Mouse (Mus musculus): ENCODE measurements around the gene Abhd6.

Gene Abhd6

GRCm38 (mm10) chr14:8002432-8003092 lies at the start of gene Abhd6:
Abhd6 (plus strand) TSS chr14:8002902.
- DNase-seq (ENCODE audit: inconsistent age in 2 of 2, low spot score in 1 of 2) = peak; percentile 92 to 96

DNA sequence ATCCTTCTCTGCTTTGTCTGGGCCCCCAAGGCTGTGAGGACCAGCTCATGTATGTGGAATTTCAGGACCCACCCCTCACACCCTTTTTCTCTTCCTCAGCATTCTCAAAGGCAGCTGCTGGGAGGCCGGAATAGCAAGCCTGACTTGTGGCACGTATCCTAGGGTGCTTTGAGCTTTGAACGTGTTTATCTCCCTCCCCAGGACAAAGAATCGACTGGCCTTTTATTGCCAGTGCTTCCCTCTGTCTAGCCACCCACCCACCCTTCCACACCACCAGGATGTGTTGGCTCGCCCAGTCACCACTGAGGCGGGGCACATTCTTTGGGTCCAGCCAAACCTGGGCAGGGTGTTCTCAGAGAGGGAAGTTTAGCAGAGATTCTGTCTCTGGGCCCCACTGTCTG lies 48.6 kb upstream of the Abhd6 start:
- DNase-seq (ENCODE audit: inconsistent age in 2 of 2, low spot score in 1 of 2) = no peak

DNA sequence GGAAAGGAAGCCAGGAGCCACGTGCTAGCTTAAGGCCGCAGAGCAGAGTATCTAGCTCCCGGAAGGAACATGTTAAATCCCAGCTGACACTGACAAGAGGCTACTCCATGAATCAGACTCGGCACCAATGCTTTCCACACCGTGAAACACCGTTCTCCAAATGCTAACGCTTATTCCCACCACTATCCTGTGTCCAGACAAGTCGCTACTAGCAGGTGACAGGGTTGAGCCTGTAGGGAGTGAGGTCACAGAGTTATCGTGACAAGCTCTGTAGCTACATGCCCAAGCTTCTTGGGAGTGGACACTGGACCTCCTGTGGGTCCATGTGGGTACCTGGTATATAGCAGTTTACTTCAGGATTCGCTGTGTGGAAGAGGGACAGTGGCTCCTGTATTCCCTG lies 46.3 kb upstream of the Abhd6 start:
- no peak for DNase-seq (ENCODE audit: inconsistent age in 2 of 2, low spot score in 1 of 2)

GRCm38 (mm10) chr14:7957049-7957448 lies 45.7 kb upstream of the Abhd6 start, which contains the start of gene Gm45521:
Gm45521 (plus strand) TSS chr14:7957288.
- no peak for DNase-seq (ENCODE audit: inconsistent age in 2 of 2, low spot score in 1 of 2)

DNA sequence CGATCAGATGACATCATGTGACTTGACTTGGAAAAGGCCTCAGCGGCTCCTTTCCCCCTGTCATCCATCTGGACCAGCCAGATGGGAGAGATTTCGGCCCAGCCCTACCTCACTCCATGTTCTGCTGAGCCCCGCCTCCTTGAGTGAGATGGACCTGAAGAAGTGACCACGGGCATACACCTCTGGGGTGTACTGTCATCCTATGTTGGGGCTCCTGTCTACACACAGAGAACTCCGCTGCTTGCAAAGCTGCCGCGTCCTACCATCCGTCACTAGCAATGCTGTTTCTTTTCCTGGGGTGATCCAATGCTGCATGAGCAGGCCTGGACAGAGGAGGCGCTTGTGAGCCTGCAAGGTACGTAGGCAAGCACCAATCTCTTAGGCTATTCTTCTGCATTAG lies 42.1 kb upstream of the Abhd6 start:
- DNase-seq (ENCODE audit: inconsistent age in 2 of 2, low spot score in 1 of 2) = no peak

DNA sequence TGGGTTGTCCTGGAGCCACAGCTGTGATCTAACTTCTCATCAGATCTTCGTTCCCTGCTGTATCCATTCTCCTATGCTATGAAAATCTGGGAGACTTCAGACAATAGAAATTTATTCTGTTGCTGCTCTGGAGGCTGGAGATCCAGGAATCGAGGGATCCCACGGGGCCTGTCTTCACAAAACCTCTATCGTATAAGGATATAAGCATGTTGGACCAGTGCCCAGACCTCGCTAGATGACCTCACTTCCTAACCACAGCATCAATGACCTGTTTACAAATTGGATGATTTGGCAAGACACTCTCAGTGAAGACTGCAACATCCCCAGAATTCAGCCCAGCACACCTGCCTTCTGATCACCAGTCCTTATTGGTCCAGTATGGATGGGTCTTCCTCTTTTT lies 41.0 kb upstream of the Abhd6 start:
- DNase-seq (ENCODE audit: inconsistent age in 2 of 2, low spot score in 1 of 2) = peak in 1 of 2 experiments; percentile 62

DNA sequence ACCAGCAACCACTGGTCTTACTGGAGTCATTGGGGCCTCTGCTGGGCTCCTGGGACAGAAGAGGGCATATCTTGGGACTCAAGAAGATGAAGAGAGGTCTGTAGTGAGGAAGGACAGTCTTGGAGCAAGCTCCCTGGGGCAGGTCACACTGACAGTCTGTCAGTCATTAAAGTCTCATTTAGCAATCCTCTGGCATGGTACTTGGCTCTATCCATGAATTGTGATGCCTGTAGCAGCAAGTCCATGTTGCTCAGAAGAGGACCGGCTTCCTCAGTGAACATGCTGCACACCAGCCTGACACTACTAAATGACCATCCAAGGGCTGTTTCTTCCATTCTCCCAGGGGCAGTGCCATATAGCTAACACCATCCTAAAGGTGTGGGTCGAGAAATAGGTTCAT lies 40.1 kb upstream of the Abhd6 start:
- DNase-seq (ENCODE audit: inconsistent age in 2 of 2, low spot score in 1 of 2) = no peak

- DNase-seq (ENCODE audit: inconsistent age in 2 of 2, low spot score in 1 of 2) = no peak
These were observed 39.5 kb upstream of the Abhd6 start for GRCm38 (mm10) chr14:7963160-7963559.

- peak; percentile 51 to 92 for DNase-seq (ENCODE audit: inconsistent age in 2 of 2, low spot score in 1 of 2)
These were observed 38.3 kb upstream of the Abhd6 start for GRCm38 (mm10) chr14:7964219-7964889.

DNA sequence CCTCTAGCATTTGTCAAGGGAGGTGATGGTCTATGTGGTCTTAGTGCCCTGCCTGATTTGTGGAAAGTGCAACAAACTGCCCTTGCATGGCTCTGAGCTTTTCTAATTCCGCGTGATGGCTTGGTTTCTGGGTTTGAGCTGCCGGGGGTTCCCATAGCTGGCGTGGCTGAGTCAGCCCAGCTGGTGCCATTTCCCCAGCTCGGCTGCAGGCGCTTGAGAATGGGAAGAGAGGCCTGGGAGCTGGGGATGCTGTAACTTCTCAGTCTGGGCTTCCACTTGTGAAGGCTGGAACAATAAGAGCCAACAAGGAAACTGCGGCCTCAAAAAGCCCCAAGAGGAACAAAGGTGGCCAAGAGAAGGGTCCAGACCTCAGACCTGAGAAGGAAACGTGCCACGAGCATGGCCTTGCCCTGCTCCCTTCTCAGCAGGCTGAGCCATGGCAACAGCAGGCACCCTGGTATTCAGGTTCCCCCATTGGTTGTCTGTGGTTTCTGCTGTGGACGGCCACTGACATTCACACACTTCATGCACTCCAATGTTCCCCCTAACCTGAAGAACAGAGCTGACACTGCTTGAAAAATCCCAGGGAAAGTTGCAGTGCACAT lies 30.7 kb upstream of the Abhd6 start:
- no peak for DNase-seq (ENCODE audit: inconsistent age in 2 of 2, low spot score in 1 of 2)

GRCm38 (mm10) chr14:7974643-7975042 lies 28.1 kb upstream of the Abhd6 start:
- DNase-seq (ENCODE audit: inconsistent age in 2 of 2, low spot score in 1 of 2) = no peak

DNA sequence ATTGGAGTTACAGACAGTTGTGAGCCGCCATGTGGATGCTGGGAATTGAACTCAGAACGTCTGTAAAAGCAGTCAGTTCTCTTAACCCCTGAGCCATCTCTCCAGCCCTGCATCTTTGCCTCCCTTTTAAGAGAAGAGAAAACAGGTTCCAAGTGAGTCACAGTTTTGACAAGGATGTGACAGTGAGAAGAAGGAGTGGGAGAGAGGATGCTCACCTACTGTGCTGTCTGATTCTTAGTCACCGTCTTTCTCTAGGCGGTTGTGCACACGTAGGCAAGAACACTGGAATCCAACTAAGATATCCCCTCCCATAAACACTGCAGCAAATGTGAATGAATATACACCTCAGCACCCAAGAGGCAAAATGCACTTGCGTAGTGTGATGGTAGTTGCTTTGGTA lies 27.5 kb upstream of the Abhd6 start:
- no peak for DNase-seq (ENCODE audit: inconsistent age in 2 of 2, low spot score in 1 of 2)

GRCm38 (mm10) chr14:7977471-7977870 lies 25.2 kb upstream of the Abhd6 start:
- no peak for DNase-seq (ENCODE audit: inconsistent age in 2 of 2, low spot score in 1 of 2)

- no peak for DNase-seq (ENCODE audit: inconsistent age in 2 of 2, low spot score in 1 of 2)
These were observed 24.5 kb upstream of the Abhd6 start for GRCm38 (mm10) chr14:7978183-7978582.

- DNase-seq (ENCODE audit: inconsistent age in 2 of 2, low spot score in 1 of 2) = no peak
These were observed 21.5 kb upstream of the Abhd6 start for GRCm38 (mm10) chr14:7981226-7981625.

GRCm38 (mm10) chr14:7986913-7987312 lies 15.8 kb upstream of the Abhd6 start:
- no peak for DNase-seq (ENCODE audit: inconsistent age in 2 of 2, low spot score in 1 of 2)

GRCm38 (mm10) chr14:7989371-7989770 lies 13.3 kb upstream of the Abhd6 start:
- no peak for DNase-seq (ENCODE audit: inconsistent age in 2 of 2, low spot score in 1 of 2)

- DNase-seq (ENCODE audit: inconsistent age in 2 of 2, low spot score in 1 of 2) = no peak
These were observed 12.7 kb upstream of the Abhd6 start for GRCm38 (mm10) chr14:7989961-7990360.

DNA sequence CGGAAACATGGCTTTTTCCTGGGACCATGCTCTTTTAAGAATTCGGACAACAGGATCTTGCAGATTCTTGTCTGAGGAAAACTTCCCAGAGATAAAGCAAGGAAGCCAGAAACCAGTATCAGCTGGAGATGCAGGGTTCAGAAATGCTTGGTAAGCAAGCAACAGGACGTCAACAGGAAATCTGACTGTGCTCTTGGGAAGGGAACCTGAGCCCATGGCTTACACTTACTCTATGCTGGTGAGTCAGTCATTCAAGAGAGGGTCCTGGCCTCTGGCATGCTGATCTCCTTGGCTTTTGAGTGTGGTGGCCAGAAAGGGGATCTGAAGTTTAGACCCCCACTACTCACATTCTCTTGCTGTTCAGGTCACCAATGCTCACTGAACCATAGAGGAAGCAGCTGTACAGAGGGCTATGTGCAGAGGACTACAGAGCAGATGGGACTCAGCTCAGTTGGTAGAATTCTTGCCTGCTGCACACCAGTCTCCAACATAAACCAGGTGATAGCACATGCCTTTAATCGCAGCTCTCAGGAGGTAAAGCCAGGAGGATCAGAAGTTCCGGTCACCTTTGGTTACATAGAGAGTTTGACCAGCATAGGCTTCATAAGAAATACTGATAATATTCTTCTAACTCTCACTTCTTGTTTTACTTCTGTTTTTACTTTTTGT lies 11.5 kb upstream of the Abhd6 start:
- no peak for DNase-seq (ENCODE audit: inconsistent age in 2 of 2, low spot score in 1 of 2)

DNA sequence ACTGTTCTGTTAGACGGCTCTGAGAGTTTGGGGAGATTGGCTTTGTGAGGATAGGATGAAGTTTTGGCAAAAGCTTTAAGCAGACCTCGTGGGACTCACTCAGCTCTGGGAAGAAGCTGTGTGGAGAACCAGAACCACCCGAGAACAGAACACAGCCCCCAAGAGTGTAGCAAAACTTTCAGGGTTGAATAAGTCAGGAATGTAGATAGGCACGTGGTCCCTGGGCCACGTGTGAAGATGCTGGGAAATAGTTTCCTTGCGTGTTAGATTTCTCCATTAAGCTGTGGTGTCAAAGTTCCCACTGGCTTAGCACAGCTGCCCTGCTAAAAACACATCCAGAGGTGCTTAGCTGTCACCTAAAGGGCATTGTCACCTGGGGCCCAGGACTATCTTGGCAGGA lies 10.5 kb upstream of the Abhd6 start:
- DNase-seq (ENCODE audit: inconsistent age in 2 of 2, low spot score in 1 of 2) = no peak

- peak; percentile 41 to 78 for DNase-seq (ENCODE audit: inconsistent age in 2 of 2, low spot score in 1 of 2)
These were observed 8.4 kb upstream of the Abhd6 start, which contains the start of gene Dnase1l3 for GRCm38 (mm10) chr14:7994271-7994767. Dnase1l3 (minus strand) TSS chr14:7994573.
